Mouse (Mus musculus) ES-Bruce4 (cell line): ENCODE measurements around the gene Card19.

ENCODE experiments used
- CTCF ChIP-seq: IDR thresholded peaks from one replicate; pipeline ENCODE4 v1.8.1; 2011; ENCODE audit warnings: low read depth, low read length
- EP300 ChIP-seq: IDR thresholded peaks from 2 replicates; pipeline ENCODE4 v1.6.1; 2011; ENCODE audit warnings: low read depth, low read length; ENCODE audit not compliant: insufficient read depth
- POLR2A ChIP-seq: IDR thresholded peaks from one replicate; pipeline ENCODE4 v1.8.1; 2011; ENCODE audit warnings: low read length; ENCODE audit not compliant: insufficient read depth

- TF ChIP-seq CTCF = no peak
- no peak for TF ChIP-seq POLR2A
- no peak for TF ChIP-seq EP300
These were observed 13.3 kb downstream of the Card19 start for GRCm38 (mm10) chr13:49202556-49202955.
